Mouse (Mus musculus) heart, postnatal 0 days (tissue): ENCODE results near the gene Tppp2.

Experiments used
- CTCF ChIP-seq: IDR thresholded peaks from 2 replicates; pipeline ENCODE4 v1.5.1; 2016; ENCODE audit warnings: antibody characterized with exemption, control low read depth, low read depth
- EP300 ChIP-seq: IDR thresholded peaks from 2 replicates; pipeline ENCODE4 v1.6.1; 2016; ENCODE audit warnings: antibody characterized with exemption, low read depth

DNA sequence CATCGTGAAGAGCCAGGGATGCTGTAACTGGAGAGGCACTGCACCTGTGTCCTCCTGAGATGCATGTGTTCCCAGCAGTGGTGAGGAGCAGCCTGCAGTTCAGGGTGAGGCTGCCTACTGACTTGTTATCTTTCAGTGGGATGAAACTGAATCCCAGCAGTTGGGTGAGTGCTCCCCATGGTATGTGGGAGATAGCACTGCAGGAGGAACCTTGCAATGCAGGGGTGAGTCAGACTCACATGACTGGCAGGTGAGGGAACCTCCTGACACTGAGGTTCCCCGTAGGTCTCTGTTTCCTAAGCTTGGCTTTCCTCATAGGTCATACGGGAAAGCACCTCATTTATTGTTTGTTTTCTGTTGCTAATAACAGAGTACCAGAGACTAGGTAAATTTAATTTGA, 40.7 kb upstream of the Tppp2 start:
- TF ChIP-seq CTCF: no peak
- no peak for TF ChIP-seq EP300
